Mouse (Mus musculus) small intestine, adult 10 weeks (tissue): ENCODE results near the gene Mapkbp1. TPM values are rescaled to one million over a fixed set of nuclear protein-coding genes. Genes with fewer than 3 reads are reported as not detected.

Experiments used
- polyA plus RNA-seq: library from polyadenylated mRNA; stranded (reverse); fragments of 350-450 nt; fragmentation: Illumina TruSeq; extraction: RNeasy Lipid Tissue Mini Kit (QIAGEN cat#74804); gene quantifications from one replicate; pipeline ENCODE4 v1.2.3, GENCODE M21; 2014; ENCODE audit warnings: low replicate concordance

Gene Mapkbp1
- polyA plus RNA-seq: 1.1 TPM

DNA sequence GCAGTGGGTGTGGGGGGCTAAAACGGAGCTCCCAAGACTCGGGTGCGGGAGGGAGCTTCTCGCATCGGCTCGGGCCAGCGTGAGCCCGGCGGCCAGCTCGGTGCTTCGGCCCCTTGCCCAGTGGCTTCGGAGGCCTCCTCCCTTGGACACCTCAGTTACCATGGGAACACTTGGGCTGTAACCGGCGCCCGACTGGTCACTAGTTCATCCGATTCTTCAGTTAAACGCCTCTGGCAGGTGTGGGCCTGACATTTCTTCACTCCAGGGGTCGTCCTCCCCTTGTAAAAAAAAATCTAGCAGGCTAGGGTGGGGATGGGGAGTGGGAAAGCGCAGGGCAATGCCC is at the start of gene Mapkbp1:
TSS of gene Mapkbp1 (plus strand) at position 163 of the 343 bp plus-strand sequence.

DNA sequence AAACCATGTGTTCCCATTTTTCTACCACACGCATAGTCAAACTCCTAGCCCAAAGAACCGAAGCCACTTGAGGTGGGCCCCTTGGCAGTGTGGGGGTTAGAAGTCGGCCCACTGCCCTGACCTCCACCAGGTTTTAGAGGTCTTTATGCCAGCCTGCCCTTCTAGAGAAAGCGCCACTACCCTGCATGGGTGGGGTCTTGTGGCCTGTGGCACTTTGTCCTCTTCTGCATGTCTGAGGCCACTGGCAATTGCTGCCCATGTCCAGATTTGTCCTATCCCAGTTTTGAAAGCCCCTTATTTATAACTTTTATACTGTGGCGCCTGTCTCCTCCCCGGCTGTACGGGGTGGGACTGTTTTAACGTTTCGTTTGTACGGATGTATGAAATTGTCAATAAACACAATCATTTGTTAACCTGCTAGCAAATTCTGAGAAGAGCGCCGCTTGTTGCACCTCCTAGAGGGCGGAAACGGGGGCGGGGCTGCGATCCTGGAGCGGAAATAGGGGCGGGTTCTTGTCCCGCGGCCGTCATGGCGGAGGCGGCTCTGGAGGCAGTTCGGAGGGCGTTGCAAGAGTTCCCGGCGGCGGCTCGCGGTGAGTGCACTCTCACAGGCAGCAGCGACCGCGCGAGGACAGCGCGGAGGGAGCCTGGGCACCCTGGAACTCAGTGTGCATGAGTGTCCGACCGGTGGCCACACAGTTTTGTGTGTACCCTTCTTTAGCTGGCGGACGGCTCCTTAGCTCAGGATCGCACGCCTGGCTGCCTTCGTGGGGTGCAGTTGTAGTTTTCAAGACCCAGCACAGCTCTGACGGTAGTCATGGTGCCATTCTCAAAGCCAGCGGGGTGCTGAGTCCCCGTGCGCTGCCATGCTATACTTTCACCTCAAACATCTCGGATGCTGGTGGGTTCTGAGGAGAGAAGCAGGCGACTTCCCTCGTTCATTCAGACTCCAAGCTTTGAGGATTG is 54.8 kb downstream of the Mapkbp1 start, which contains the start of the genes Jmjd7 and Gm28042:
TSS of gene Jmjd7 (plus strand) at position 500 of the 966 bp plus-strand sequence.
TSS of gene Gm28042 (plus strand) at position 510 of the 966 bp plus-strand sequence.

DNA sequence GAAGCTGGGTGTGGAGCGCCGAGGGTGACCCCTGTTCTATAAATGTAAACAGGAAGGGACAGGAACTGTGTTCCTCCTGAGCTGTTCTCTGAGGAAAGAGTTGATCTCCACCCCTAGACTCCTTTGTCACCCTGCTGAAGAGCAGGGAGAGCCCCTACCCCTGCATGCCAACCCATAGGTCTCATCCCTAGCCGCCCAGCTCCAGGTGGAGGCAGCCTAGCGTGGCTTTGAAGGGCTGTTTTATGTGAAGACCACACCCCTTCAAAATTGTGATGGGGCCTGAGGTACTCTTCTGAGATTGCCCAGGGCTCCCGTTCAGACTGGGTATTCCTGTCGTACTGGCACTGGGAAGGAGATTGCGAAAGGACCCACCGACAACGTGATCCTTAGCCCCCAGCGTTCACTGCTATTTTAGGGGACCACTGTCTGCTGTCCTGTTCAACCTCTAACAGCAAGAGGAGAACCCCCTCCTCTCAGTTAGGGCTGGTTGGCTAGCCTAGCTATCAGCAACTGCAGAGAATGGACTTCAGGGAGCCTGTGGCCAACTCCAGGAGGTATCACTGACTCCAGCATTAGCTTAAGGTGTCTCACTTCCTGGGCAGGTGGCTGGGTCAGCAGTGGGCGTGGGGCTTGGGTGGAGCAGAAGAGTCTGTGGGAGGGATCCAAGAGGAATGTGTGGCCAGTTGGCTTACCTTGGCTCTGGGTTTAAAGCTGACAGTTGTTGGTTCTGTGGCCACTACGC is 60.4 kb downstream of the Mapkbp1 start, which contains the start of gene Pla2g4b:
TSS of gene Pla2g4b (plus strand) at position 692 of the 742 bp plus-strand sequence.

Other genes with a start within 250 kb of the Mapkbp1 start
- not detected for gene Itpka, start 230.4 kb upstream of the Mapkbp1 start, polyA plus RNA-seq
- gene Ltk, start 212.3 kb upstream of the Mapkbp1 start, polyA plus RNA-seq: not detected
- gene Rpap1, start 185.2 kb upstream of the Mapkbp1 start, polyA plus RNA-seq: 0.48 TPM
- 0.15 TPM for gene Tyro3, start 175.0 kb upstream of the Mapkbp1 start, polyA plus RNA-seq
- 21.5 TPM for gene Mga, start 75.5 kb upstream of the Mapkbp1 start, polyA plus RNA-seq
- gene Jmjd7, start 54.8 kb downstream of the Mapkbp1 start, polyA plus RNA-seq: not detected
- not detected for gene Gm28042, start 54.8 kb downstream of the Mapkbp1 start, polyA plus RNA-seq
- gene Pla2g4b, start 60.7 kb downstream of the Mapkbp1 start, polyA plus RNA-seq: 0.30 TPM
- 19.8 TPM for gene Ehd4, start 181.9 kb downstream of the Mapkbp1 start, polyA plus RNA-seq